Mouse (Mus musculus) myocyte (in vitro differentiated cells): ENCODE data around the gene Macrod1.

Experiments
- CEBPB ChIP-seq: IDR thresholded peaks from 2 replicates; pipeline ENCODE4 v1.6.1; 2011; ENCODE audit warnings: mild to moderate bottlenecking, moderate library complexity; ENCODE audit not compliant: poor library complexity, insufficient read depth, severe bottlenecking
- E2F4 ChIP-seq: IDR thresholded peaks from one replicate; pipeline ENCODE4 v1.6.1; 2011; ENCODE audit warnings: mild to moderate bottlenecking, control low read depth, moderate library complexity; ENCODE audit not compliant: insufficient read depth
- MAX ChIP-seq: IDR thresholded peaks from one replicate; pipeline ENCODE4 v1.6.1; 2011; ENCODE audit warnings: low read depth, mild to moderate bottlenecking, control low read depth
- POLR2A ChIP-seq: IDR thresholded peaks from one replicate; pipeline ENCODE4 v1.6.1; 2011; ENCODE audit warnings: low read depth, mild to moderate bottlenecking, control low read depth, moderate library complexity; ENCODE audit not compliant: insufficient read length
- POLR2AphosphoS2 ChIP-seq: IDR thresholded peaks from one replicate; pipeline ENCODE4 v1.6.1; 2011; ENCODE audit warnings: low read depth, control low read depth; ENCODE audit not compliant: insufficient read length
- TCF3 ChIP-seq: IDR thresholded peaks from one replicate; pipeline ENCODE4 v1.6.1; 2011; ENCODE audit warnings: low read depth, control low read depth; ENCODE audit not compliant: insufficient read length
- USF1 ChIP-seq: IDR thresholded peaks from one replicate; pipeline ENCODE4 v1.6.1; 2011; ENCODE audit warnings: low read depth, mild to moderate bottlenecking, control low read depth, moderate library complexity

DNA sequence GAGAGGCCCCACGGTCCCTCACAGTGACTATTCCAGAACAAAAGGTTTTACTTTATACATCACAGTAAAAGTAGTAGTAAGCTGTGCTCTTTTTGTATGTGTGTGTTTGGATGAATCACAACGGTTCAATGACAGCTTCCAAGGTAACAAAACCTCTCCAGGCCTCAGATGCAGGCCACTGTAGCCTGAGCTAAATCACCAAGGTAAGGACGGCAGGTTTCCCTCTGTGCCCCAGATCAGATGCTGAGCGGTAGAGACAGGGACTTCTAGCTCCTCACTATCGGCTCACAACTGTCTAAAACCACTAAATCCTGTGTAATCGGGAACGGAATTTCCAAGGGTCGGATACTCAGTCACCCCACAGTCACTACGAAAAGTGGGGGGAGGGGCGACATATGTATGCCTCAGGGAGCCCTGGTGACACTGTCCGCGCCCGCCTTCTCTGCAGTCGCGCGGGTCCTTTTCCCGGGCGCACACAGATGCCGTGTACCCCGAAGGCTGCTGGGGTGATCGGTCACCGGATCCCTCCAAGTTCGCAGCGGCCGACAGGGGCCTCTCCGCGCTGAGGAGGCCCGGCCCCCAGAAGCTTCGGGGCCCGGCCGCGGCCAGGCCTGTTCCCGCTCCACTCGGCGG is 17.4 kb upstream of the Macrod1 start:
- TF ChIP-seq USF1: no peak
- no peak for TF ChIP-seq CEBPB
- no peak for TF ChIP-seq POLR2A
- TF ChIP-seq MAX: no peak
- no peak for TF ChIP-seq E2F4
- no peak for TF ChIP-seq TCF3
- no peak for TF ChIP-seq POLR2AphosphoS2
